Mouse (Mus musculus): ENCODE results near the gene Cdk2ap2. TPM values are rescaled to one million over a fixed set of nuclear protein-coding genes. Genes with fewer than 3 reads are reported as not detected.

The Cdk2ap2 gene
- total and polyA plus RNA-seq, 2 experiments from 2014 or later: 37.4 to 60.5 TPM

- 1% methylated on average over 30 of the region's 33 CpGs for WGBS
- H3K4me2 ChIP-seq (ENCODE audit: low read depth, low read length, poor library complexity, severe bottlenecking): peak within 1 kb of the TSS; percentile 91
These were observed 51.5 kb downstream of the Cdk2ap2 start, which contains the start of gene Coro1b for GRCm38 (mm10) chr19:4148491-4148806. TSS of gene Coro1b (plus strand) at chr19:4148619.

More at GRCm38 (mm10) chr19:4148491-4148806, 51.5 kb downstream of the Cdk2ap2 start, which contains the start of gene Coro1b:
- DNase-seq (ENCODE audit: low spot score) (peak; percentile 92), ATAC-seq (ENCODE audit: low FRiP score) (peak; percentile 87)
- Histone ChIP-seq H3K27ac (ENCODE audit: low read depth, low read length) (peak within 1 kb of the TSS; percentile 69), H3K4me1 (ENCODE audit: insufficient read depth, low read length) (peaks cover 7% of the 10 kb centered on the region; the same call in 1 of the 2 replicates), H3K27me3 (ENCODE audit: insufficient read depth, low read length) (no peaks in the 10 kb centered on the region), H3K36me3 (ENCODE audit: insufficient read depth, low read length) (peaks cover 21% of the 10 kb centered on the region), H3K9ac (replicated peaks; ENCODE audit: low read length, poor library complexity, severe bottlenecking) (peak within 1 kb of the TSS; percentile 94), H3K4me3 (ENCODE audit: low read depth, low read length) (peak within 1 kb of the TSS; percentile 88), H3K9me3 (ENCODE audit: low read length) (no peaks in the 10 kb centered on the region)
- TF ChIP-seq CTCF (IDR thresholded peaks at IDR 0.05): no peak

Other genes with a start within 250 kb of the Cdk2ap2 start
Only the 30 nearest of the 34 such genes appear.
- 165 and 197 TPM in 2 replicates for gene Ndufs8, start 184.4 kb upstream of the Cdk2ap2 start, total RNA-seq (2014; rRNA removed)
- 292 and 333 TPM in 2 replicates for gene Ndufs8, start 184.4 kb upstream of the Cdk2ap2 start, polyA plus RNA-seq (2015; fragmentation: Nextera tagmentation; extraction: Ambion mirVana)
- 1.3 and 3.7 TPM in 2 replicates for gene Aldh3b1, start 167.4 kb upstream of the Cdk2ap2 start, total RNA-seq (2014; rRNA removed)
- 2.1 and 2.8 TPM in 2 replicates for gene Aldh3b1, start 167.4 kb upstream of the Cdk2ap2 start, polyA plus RNA-seq (2015; fragmentation: Nextera tagmentation; extraction: Ambion mirVana)
- gene Unc93b1, start 162.0 kb upstream of the Cdk2ap2 start, total RNA-seq (2014; rRNA removed): 13.0 and 23.2 TPM in 2 replicates
- 11.2 and 12.4 TPM in 2 replicates for gene Unc93b1, start 162.0 kb upstream of the Cdk2ap2 start, polyA plus RNA-seq (2015; fragmentation: Nextera tagmentation; extraction: Ambion mirVana)
- gene Aldh3b3, start 138.5 kb upstream of the Cdk2ap2 start, total RNA-seq (2014; rRNA removed): not detected in 2 replicates
- not detected in 2 replicates for gene Aldh3b3, start 138.5 kb upstream of the Cdk2ap2 start, polyA plus RNA-seq (2015; fragmentation: Nextera tagmentation; extraction: Ambion mirVana)
- 2.4 and 2.8 TPM in 2 replicates for gene Aldh3b2, start 124.9 kb upstream of the Cdk2ap2 start, total RNA-seq (2014; rRNA removed)
- gene Aldh3b2, start 124.9 kb upstream of the Cdk2ap2 start, polyA plus RNA-seq (2015; fragmentation: Nextera tagmentation; extraction: Ambion mirVana): 2.6 TPM in 2 replicates
- gene Acy3, start 110.6 kb upstream of the Cdk2ap2 start, total RNA-seq (2014; rRNA removed): 2.5 and 3.0 TPM in 2 replicates
- 2.6 and 3.5 TPM in 2 replicates for gene Acy3, start 110.6 kb upstream of the Cdk2ap2 start, polyA plus RNA-seq (2015; fragmentation: Nextera tagmentation; extraction: Ambion mirVana)
- gene Tbx10, start 104.4 kb upstream of the Cdk2ap2 start, total RNA-seq (2014; rRNA removed): not detected in 2 replicates
- not detected in 2 replicates for gene Tbx10, start 104.4 kb upstream of the Cdk2ap2 start, polyA plus RNA-seq (2015; fragmentation: Nextera tagmentation; extraction: Ambion mirVana)
- 18.5 and 22.1 TPM in 2 replicates for gene Nudt8, start 96.6 kb upstream of the Cdk2ap2 start, total RNA-seq (2014; rRNA removed)
- 26.2 and 33.2 TPM in 2 replicates for gene Nudt8, start 96.6 kb upstream of the Cdk2ap2 start, polyA plus RNA-seq (2015; fragmentation: Nextera tagmentation; extraction: Ambion mirVana)
- gene Gm49405, start 96.6 kb upstream of the Cdk2ap2 start, total RNA-seq (2014; rRNA removed): 3.5 and 4.0 TPM in 2 replicates
- gene Gm49405, start 96.6 kb upstream of the Cdk2ap2 start, polyA plus RNA-seq (2015; fragmentation: Nextera tagmentation; extraction: Ambion mirVana): 2.7 and 3.0 TPM in 2 replicates
- 8.8 and 13.4 TPM in 2 replicates for gene Doc2g, start 93.9 kb upstream of the Cdk2ap2 start, total RNA-seq (2014; rRNA removed)
- gene Doc2g, start 93.9 kb upstream of the Cdk2ap2 start, polyA plus RNA-seq (2015; fragmentation: Nextera tagmentation; extraction: Ambion mirVana): 5.4 and 5.5 TPM in 2 replicates
- 137 and 237 TPM in 2 replicates for gene Ndufv1, start 84.4 kb upstream of the Cdk2ap2 start, total RNA-seq (2014; rRNA removed)
- gene Ndufv1, start 84.4 kb upstream of the Cdk2ap2 start, polyA plus RNA-seq (2015; fragmentation: Nextera tagmentation; extraction: Ambion mirVana): 271 and 281 TPM in 2 replicates
- 268 and 350 TPM in 2 replicates for gene Gstp1, start 59.2 kb upstream of the Cdk2ap2 start, total RNA-seq (2014; rRNA removed)
- 665 and 685 TPM in 2 replicates for gene Gstp1, start 59.2 kb upstream of the Cdk2ap2 start, polyA plus RNA-seq (2015; fragmentation: Nextera tagmentation; extraction: Ambion mirVana)
- gene Gstp2, start 51.2 kb upstream of the Cdk2ap2 start, total RNA-seq (2014; rRNA removed): 3.6 TPM in 1 of 2 replicates, not detected in the other
- gene Gstp2, start 51.2 kb upstream of the Cdk2ap2 start, polyA plus RNA-seq (2015; fragmentation: Nextera tagmentation; extraction: Ambion mirVana): 2.4 and 4.1 TPM in 2 replicates
- gene Gstp3, start 37.6 kb upstream of the Cdk2ap2 start, total RNA-seq (2014; rRNA removed): not detected in 2 replicates
- not detected in 2 replicates for gene Gstp3, start 37.6 kb upstream of the Cdk2ap2 start, polyA plus RNA-seq (2015; fragmentation: Nextera tagmentation; extraction: Ambion mirVana)
- gene Cabp2, start 15.6 kb upstream of the Cdk2ap2 start, total RNA-seq (2014; rRNA removed): not detected in 2 replicates
- not detected in 2 replicates for gene Cabp2, start 15.6 kb upstream of the Cdk2ap2 start, polyA plus RNA-seq (2015; fragmentation: Nextera tagmentation; extraction: Ambion mirVana)
- 162 and 187 TPM in 2 replicates for gene Pitpnm1, start 2.8 kb downstream of the Cdk2ap2 start, total RNA-seq (2014; rRNA removed)
- 127 and 134 TPM in 2 replicates for gene Pitpnm1, start 2.8 kb downstream of the Cdk2ap2 start, polyA plus RNA-seq (2015; fragmentation: Nextera tagmentation; extraction: Ambion mirVana)
- 29.8 and 49.9 TPM in 2 replicates for gene Aip, start 28.7 kb downstream of the Cdk2ap2 start, total RNA-seq (2014; rRNA removed)
- gene Aip, start 28.7 kb downstream of the Cdk2ap2 start, polyA plus RNA-seq (2015; fragmentation: Nextera tagmentation; extraction: Ambion mirVana): 87.7 and 97.6 TPM in 2 replicates
- 0.16 TPM in 1 of 2 replicates, not detected in the other for gene Gpr152, start 42.6 kb downstream of the Cdk2ap2 start, total RNA-seq (2014; rRNA removed)
- gene Gpr152, start 42.6 kb downstream of the Cdk2ap2 start, polyA plus RNA-seq (2015; fragmentation: Nextera tagmentation; extraction: Ambion mirVana): not detected in 2 replicates
- not detected in 2 replicates for gene Cabp4, start 46.9 kb downstream of the Cdk2ap2 start, total RNA-seq (2014; rRNA removed)
- 0.20 and 0.36 TPM in 2 replicates for gene Cabp4, start 46.9 kb downstream of the Cdk2ap2 start, polyA plus RNA-seq (2015; fragmentation: Nextera tagmentation; extraction: Ambion mirVana)
- gene Coro1b, start 51.4 kb downstream of the Cdk2ap2 start, total RNA-seq (2014; rRNA removed): 96.1 and 116 TPM in 2 replicates
- 95.2 and 104 TPM in 2 replicates for gene Coro1b, start 51.4 kb downstream of the Cdk2ap2 start, polyA plus RNA-seq (2015; fragmentation: Nextera tagmentation; extraction: Ambion mirVana)
- 0.38 TPM in 1 of 2 replicates, not detected in the other for gene Ptprcap, start 56.4 kb downstream of the Cdk2ap2 start, total RNA-seq (2014; rRNA removed)
- gene Ptprcap, start 56.4 kb downstream of the Cdk2ap2 start, polyA plus RNA-seq (2015; fragmentation: Nextera tagmentation; extraction: Ambion mirVana): 0.28 TPM in 1 of 2 replicates, not detected in the other
- gene Rps6kb2, start 66.2 kb downstream of the Cdk2ap2 start, total RNA-seq (2014; rRNA removed): 23.5 and 25.2 TPM in 2 replicates
- gene Rps6kb2, start 66.2 kb downstream of the Cdk2ap2 start, polyA plus RNA-seq (2015; fragmentation: Nextera tagmentation; extraction: Ambion mirVana): 58.2 and 62.8 TPM in 2 replicates
- 4.4 and 6.6 TPM in 2 replicates for gene Carns1, start 78.3 kb downstream of the Cdk2ap2 start, total RNA-seq (2014; rRNA removed)
- gene Carns1, start 78.3 kb downstream of the Cdk2ap2 start, polyA plus RNA-seq (2015; fragmentation: Nextera tagmentation; extraction: Ambion mirVana): 6.7 and 6.9 TPM in 2 replicates
- 0.49 and 1.9 TPM in 2 replicates for gene Tbc1d10c, start 94.1 kb downstream of the Cdk2ap2 start, total RNA-seq (2014; rRNA removed)
- gene Tbc1d10c, start 94.1 kb downstream of the Cdk2ap2 start, polyA plus RNA-seq (2015; fragmentation: Nextera tagmentation; extraction: Ambion mirVana): 1.2 and 1.6 TPM in 2 replicates
- gene Ppp1ca, start 94.9 kb downstream of the Cdk2ap2 start, total RNA-seq (2014; rRNA removed): 535 and 592 TPM in 2 replicates
- gene Ppp1ca, start 94.9 kb downstream of the Cdk2ap2 start, polyA plus RNA-seq (2015; fragmentation: Nextera tagmentation; extraction: Ambion mirVana): 510 and 531 TPM in 2 replicates
- gene Rad9a, start 104.5 kb downstream of the Cdk2ap2 start, total RNA-seq (2014; rRNA removed): 18.0 and 22.8 TPM in 2 replicates
- gene Rad9a, start 104.5 kb downstream of the Cdk2ap2 start, polyA plus RNA-seq (2015; fragmentation: Nextera tagmentation; extraction: Ambion mirVana): 14.7 and 17.0 TPM in 2 replicates
- 0.99 and 1.2 TPM in 2 replicates for gene Clcf1, start 117.1 kb downstream of the Cdk2ap2 start, total RNA-seq (2014; rRNA removed)
- 0.28 and 0.44 TPM in 2 replicates for gene Clcf1, start 117.1 kb downstream of the Cdk2ap2 start, polyA plus RNA-seq (2015; fragmentation: Nextera tagmentation; extraction: Ambion mirVana)
- not detected in 2 replicates for gene AC109138.7, start 117.2 kb downstream of the Cdk2ap2 start, total RNA-seq (2014; rRNA removed)
- gene AC109138.7, start 117.2 kb downstream of the Cdk2ap2 start, polyA plus RNA-seq (2015; fragmentation: Nextera tagmentation; extraction: Ambion mirVana): not detected in 2 replicates
- 20.9 and 37.7 TPM in 2 replicates for gene Pold4, start 134.7 kb downstream of the Cdk2ap2 start, total RNA-seq (2014; rRNA removed)
- 20.8 and 26.8 TPM in 2 replicates for gene Pold4, start 134.7 kb downstream of the Cdk2ap2 start, polyA plus RNA-seq (2015; fragmentation: Nextera tagmentation; extraction: Ambion mirVana)
- gene Ssh3, start 172.0 kb downstream of the Cdk2ap2 start, total RNA-seq (2014; rRNA removed): 40.6 and 67.7 TPM in 2 replicates
- 18.6 and 20.7 TPM in 2 replicates for gene Ssh3, start 172.0 kb downstream of the Cdk2ap2 start, polyA plus RNA-seq (2015; fragmentation: Nextera tagmentation; extraction: Ambion mirVana)

Data from midbrain, postnatal 0 days (tissue).